Mouse (Mus musculus) MEL (cell line): ENCODE measurements around the gene Ccr6. TPM values are rescaled to one million over a fixed set of nuclear protein-coding genes. Genes with fewer than 3 reads are reported as not detected.

ENCODE experiments used
- DNase-seq: peaks from one replicate; pipeline ENCODE4 v3.0.0; 2011; ENCODE audit warnings: low read depth, low spot score
- H3K27ac ChIP-seq: 2 replicates; pipeline ENCODE4 v1.5.1; 2012; ENCODE audit warnings: low read depth, mild to moderate bottlenecking, control low read depth, low read length, moderate library complexity; ENCODE audit not compliant: control insufficient read depth
- H3K27me3 ChIP-seq, 2 experiments: fragments of 150-350 bp in 1 of 2; sonication (generic) in 1 of 2; 2 replicates each; pipeline ENCODE4 v1.6.1; 2012; ENCODE audit warnings: low read length in 2 of 2, mild to moderate bottlenecking in 2 of 2, improper control_type of control experiment in 1 of 2, moderate library complexity in 1 of 2; ENCODE audit not compliant: insufficient read depth in 2 of 2, control insufficient read depth in 1 of 2
- H3K36me3 ChIP-seq, 2 experiments: 2 replicates each; pipeline ENCODE4 v1.6.1; 2012 to 2014; ENCODE audit warnings: low read length in 2 of 2, improper control_type of control experiment in 1 of 2, inconsistent platforms in 1 of 2, mild to moderate bottlenecking in 1 of 2; ENCODE audit not compliant: insufficient read depth in 2 of 2, control insufficient read depth in 1 of 2
- H3K4me1 ChIP-seq, 2 experiments: fragments of 150-350 bp in 1 of 2; sonication (generic) in 1 of 2; 2 replicates each; pipeline ENCODE4 v1.6.1; 2012; ENCODE audit warnings: low read length in 2 of 2, improper control_type of control experiment in 1 of 2, mild to moderate bottlenecking in 1 of 2; ENCODE audit not compliant: insufficient read depth in 2 of 2, control insufficient read depth in 1 of 2
- H3K4me3 ChIP-seq, 2 experiments: fragments of 150-350 bp in 1 of 2; sonication (generic) in 1 of 2; 2 replicates each; pipeline ENCODE4 v1.5.1; 2012; ENCODE audit warnings: low read depth in 2 of 2, low read length in 2 of 2, mild to moderate bottlenecking in 2 of 2, moderate library complexity in 2 of 2, control low read depth in 1 of 2, improper control_type of control experiment in 1 of 2; ENCODE audit not compliant: control insufficient read depth in 1 of 2, insufficient read depth in 1 of 2
- H3K79me2 ChIP-seq: 2 replicates; pipeline ENCODE4 v1.6.1; 2012; ENCODE audit warnings: mild to moderate bottlenecking, low read length, moderate library complexity; ENCODE audit not compliant: control insufficient read depth, poor library complexity, insufficient read depth
- H3K9ac ChIP-seq: 2 replicates; pipeline ENCODE4 v1.6.1; 2012; ENCODE audit warnings: low read depth, mild to moderate bottlenecking, control low read depth, low read length, moderate library complexity; ENCODE audit not compliant: control insufficient read depth, poor library complexity, severe bottlenecking
- H3K9me3 ChIP-seq: fragments of 150-350 bp; sonication (generic); replicated peaks from 2 replicates; pipeline ENCODE4 v1.6.1; 2012; ENCODE audit warnings: mild to moderate bottlenecking, low read length, improper control_type of control experiment, moderate library complexity; ENCODE audit not compliant: insufficient read depth
- BHLHE40 ChIP-seq: IDR thresholded peaks from 2 replicates; pipeline ENCODE4 v1.6.1; 2012; ENCODE audit warnings: low read depth, mild to moderate bottlenecking, inconsistent platforms, low read length, improper control_type of control experiment, borderline replicate concordance
- ELF1 ChIP-seq: IDR thresholded peaks from 2 replicates; pipeline ENCODE4 v1.6.1; 2014; ENCODE audit warnings: low read depth, mild to moderate bottlenecking, inconsistent platforms, low read length, improper control_type of control experiment, moderate library complexity
- EP300 ChIP-seq, 2 experiments: IDR thresholded peaks; 2 replicates each; pipeline ENCODE4 v1.6.1; 2011; ENCODE audit warnings: improper control_type of control experiment in 2 of 2, low read length in 2 of 2, low read depth in 1 of 2, mild to moderate bottlenecking in 1 of 2
- ETS1 ChIP-seq: IDR thresholded peaks from 2 replicates; pipeline ENCODE4 v1.6.1; 2012; ENCODE audit warnings: low read depth, mild to moderate bottlenecking, inconsistent platforms, low read length, improper control_type of control experiment, moderate library complexity
- GABPA ChIP-seq: IDR thresholded peaks from 2 replicates; pipeline ENCODE4 v1.6.1; 2012; ENCODE audit warnings: low read depth, mild to moderate bottlenecking, inconsistent platforms, low read length, improper control_type of control experiment, moderate library complexity
- GATA1 ChIP-seq: IDR thresholded peaks from 2 replicates; pipeline ENCODE4 v1.6.1; 2011; ENCODE audit warnings: low read depth, low read length, improper control_type of control experiment
- KAT2A ChIP-seq: conservative IDR thresholded peaks from 2 replicates; pipeline ENCODE4 v1.6.1; 2012; ENCODE audit warnings: low read depth, low read length, improper control_type of control experiment, inconsistent platforms
- MXI1 ChIP-seq: IDR thresholded peaks from 2 replicates; pipeline ENCODE4 v1.6.1; 2011; ENCODE audit warnings: mild to moderate bottlenecking, low read depth, low read length, improper control_type of control experiment
- MYB ChIP-seq: IDR thresholded peaks from 2 replicates; pipeline ENCODE4 v1.6.1; 2011; ENCODE audit warnings: mild to moderate bottlenecking, low read depth, low read length, improper control_type of control experiment
- NRF1 ChIP-seq: IDR thresholded peaks from 2 replicates; pipeline ENCODE4 v1.6.1; 2014; ENCODE audit warnings: low read depth, mild to moderate bottlenecking, inconsistent platforms, low read length, improper control_type of control experiment, moderate library complexity; ENCODE audit not compliant: poor library complexity, insufficient read depth, severe bottlenecking
- POLR2A ChIP-seq, 2 experiments: IDR thresholded peaks; 2 replicates each; pipeline ENCODE4 v1.6.1; 2011 to 2012; ENCODE audit warnings: low read length in 2 of 2, mild to moderate bottlenecking in 2 of 2, control low read depth in 1 of 2, improper control_type of control experiment in 1 of 2, low read depth in 1 of 2, moderate library complexity in 1 of 2; ENCODE audit not compliant: control insufficient read depth in 1 of 2, insufficient read depth in 1 of 2, poor library complexity in 1 of 2
- POLR2AphosphoS2 ChIP-seq: IDR thresholded peaks from 2 replicates; pipeline ENCODE4 v1.6.1; 2011; ENCODE audit warnings: low read length, improper control_type of control experiment
- POLR2AphosphoS5 ChIP-seq: IDR thresholded peaks from 2 replicates; pipeline ENCODE4 v1.6.1; 2012; ENCODE audit warnings: low read depth, borderline replicate concordance, mild to moderate bottlenecking, inconsistent platforms, low read length, moderate library complexity, mixed read lengths
- RAD21 ChIP-seq: IDR thresholded peaks from 2 replicates; pipeline ENCODE4 v1.6.1; 2011; ENCODE audit warnings: mild to moderate bottlenecking, low read depth, low read length, improper control_type of control experiment
- SMC3 ChIP-seq: IDR thresholded peaks from 2 replicates; pipeline ENCODE4 v1.6.1; 2011; ENCODE audit warnings: low read depth, low read length, improper control_type of control experiment
- TBP ChIP-seq: IDR thresholded peaks from 2 replicates; pipeline ENCODE4 v1.8.0; 2011; ENCODE audit warnings: low read depth, low read length, improper control_type of control experiment
- TCF12 ChIP-seq: IDR thresholded peaks from 2 replicates; pipeline ENCODE4 v1.6.1; 2014; ENCODE audit warnings: low read depth, mild to moderate bottlenecking, inconsistent platforms, low read length, improper control_type of control experiment, moderate library complexity
- USF1 ChIP-seq: IDR thresholded peaks from 2 replicates; pipeline ENCODE4 v1.6.1; 2014; ENCODE audit warnings: low read depth, mild to moderate bottlenecking, inconsistent platforms, low read length, improper control_type of control experiment, moderate library complexity
- USF2 ChIP-seq, 2 experiments: IDR thresholded peaks; 2 replicates each; pipeline ENCODE4 v1.6.1; 2011 to 2012; ENCODE audit warnings: improper control_type of control experiment in 2 of 2, low read length in 2 of 2, borderline replicate concordance in 1 of 2, inconsistent platforms in 1 of 2, low read depth in 1 of 2, mild to moderate bottlenecking in 1 of 2; ENCODE audit not compliant: insufficient read depth in 1 of 2
- ZKSCAN1 ChIP-seq: IDR thresholded peaks from 2 replicates; pipeline ENCODE4 v1.6.1; 2012; ENCODE audit warnings: low read depth, mild to moderate bottlenecking, inconsistent platforms, low read length, improper control_type of control experiment, moderate library complexity
- polyA plus RNA-seq, 2 experiments: library from polyadenylated mRNA; stranded (reverse) in 1 of 2; unstranded in 1 of 2; fragments of >175 nt in 1 of 2; fragments of >200 nt in 1 of 2; gene quantifications; 2 replicates each; pipeline versions ENCODE4 v1.2.1 to v1.2.4; 2012; ENCODE audit warnings: low replicate concordance in 2 of 2, low read depth in 1 of 2; ENCODE audit not compliant: insufficient read length in 2 of 2, insufficient read depth in 1 of 2, missing spikeins in 1 of 2
- total RNA-seq: library from RNA; depleted of rRNA; stranded (reverse); fragments of 300-350 nt; gene quantifications from 2 replicates; pipeline ENCODE4 v1.2.3, GENCODE M21; 2012

Gene Ccr6
- total and polyA plus RNA-seq, 3 experiments, result not detected

DNA sequence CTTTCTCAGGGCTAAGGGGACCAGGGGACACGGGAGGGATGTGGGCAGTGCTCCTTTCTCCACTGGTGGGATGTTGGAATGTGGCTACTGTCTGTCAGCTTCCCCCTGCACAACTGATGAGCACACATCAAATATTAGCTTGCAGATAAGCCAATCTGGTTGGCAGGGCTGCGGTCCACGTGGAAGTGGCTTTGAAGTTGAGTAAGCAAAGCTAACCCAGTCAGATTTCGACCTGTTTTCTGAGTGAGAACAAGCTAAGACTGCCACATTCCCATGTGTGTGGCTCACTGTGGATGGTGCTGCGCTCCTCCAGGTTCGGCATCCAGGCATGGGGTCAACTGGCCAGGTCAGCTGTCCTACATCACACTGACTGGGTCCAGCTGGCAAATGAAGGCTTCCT, 37.1 kb downstream of the Ccr6 start:
- DNase-seq, result no peak
- H3K9me3 ChIP-seq, result no peaks in the 10 kb centered on the region
- no peak overlapping the region for H3K9ac ChIP-seq
- H3K27me3 ChIP-seq, result peaks cover 0 to 12% of the 10 kb centered on the region in 2 experiments
- TF ChIP-seq MXI1, result no peak
- TF ChIP-seq EP300 (IDR thresholded peaks at IDR 0.05; ENCODE audit: low read depth in 1 of 2, low read length in 2 of 2), result no peak
- no peak for TF ChIP-seq KAT2A
- TF ChIP-seq GABPA, result no peak
- no peak for TF ChIP-seq USF1
- no peak for TF ChIP-seq POLR2AphosphoS5
- no peak for TF ChIP-seq RAD21
- no peak for TF ChIP-seq POLR2AphosphoS2
- no peak for TF ChIP-seq GATA1
- TF ChIP-seq ZKSCAN1, result no peak
- H3K27ac ChIP-seq, result no peak overlapping the region
- no peaks in the 10 kb centered on the region for H3K4me1 ChIP-seq
- no peaks in the 10 kb centered on the region for H3K36me3 ChIP-seq
- H3K4me3 ChIP-seq, result no peak overlapping the region
- no peaks in the 10 kb centered on the region for H3K79me2 ChIP-seq

DNA sequence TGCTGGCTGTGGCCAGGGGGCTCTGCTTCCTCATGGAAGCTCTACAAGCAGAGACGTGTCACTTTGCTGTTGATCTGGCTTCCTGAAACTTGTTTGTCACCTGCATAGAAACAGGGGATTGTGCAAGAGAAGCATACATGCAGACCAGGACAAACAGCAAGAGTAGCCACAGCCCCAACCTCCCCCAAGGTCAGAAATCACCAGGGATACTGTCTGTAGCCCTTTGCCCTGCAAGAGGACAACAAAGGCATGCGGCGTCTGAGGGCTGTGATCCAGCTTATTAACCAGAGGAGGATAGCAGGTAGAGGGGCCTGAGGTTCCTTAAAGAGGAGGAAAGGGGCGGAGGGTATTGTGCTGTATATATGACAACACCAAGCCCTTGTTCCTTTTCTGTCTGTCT, 40.2 kb downstream of the Ccr6 start:
- H3K27ac ChIP-seq, result no peak overlapping the region
- TF ChIP-seq TBP (no peak), USF1 (no peak), NRF1 (no peak), GATA1 (no peak), ELF1 (no peak), RAD21 (no peak), USF2 (IDR thresholded peaks at IDR 0.05; ENCODE audit: borderline replicate concordance in 1 of 2, insufficient read depth in 1 of 2, low read depth in 1 of 2, low read length in 2 of 2) (no peak), POLR2AphosphoS5 (no peak), TCF12 (no peak), ETS1 (no peak), BHLHE40 (no peak), POLR2A (IDR thresholded peaks at IDR 0.05; ENCODE audit: control insufficient read depth in 1 of 2, insufficient read depth in 1 of 2, low read depth in 1 of 2, low read length in 2 of 2, poor library complexity in 1 of 2) (no peak), MYB (no peak), SMC3 (no peak)

More for the DNA sequence above, 40.2 kb downstream of the Ccr6 start:
- H3K79me2 ChIP-seq, result no peaks in the 10 kb centered on the region
- no peak overlapping the region for H3K4me3 ChIP-seq
- H3K9ac ChIP-seq, result no peak overlapping the region
- peaks cover 0 to 8% of the 10 kb centered on the region in 2 experiments for H3K27me3 ChIP-seq
- no peaks in the 10 kb centered on the region for H3K9me3 ChIP-seq
- H3K36me3 ChIP-seq, result no peaks in the 10 kb centered on the region
- H3K4me1 ChIP-seq, result no peaks in the 10 kb centered on the region
- no peak for DNase-seq
